Mouse (Mus musculus) erythroblast, embryonic 14.5 days (primary cell): ENCODE results near the gene Adgrf3.

Experiments
- GATA1 ChIP-seq: IDR thresholded peaks from 2 replicates; pipeline ENCODE4 v1.6.1; 2012; ENCODE audit warnings: low read length, inconsistent platforms, mixed read lengths
- TAL1 ChIP-seq: IDR thresholded peaks from 3 replicates; pipeline ENCODE4 v1.6.1; 2012; ENCODE audit warnings: low read length, inconsistent platforms, mixed read lengths

DNA sequence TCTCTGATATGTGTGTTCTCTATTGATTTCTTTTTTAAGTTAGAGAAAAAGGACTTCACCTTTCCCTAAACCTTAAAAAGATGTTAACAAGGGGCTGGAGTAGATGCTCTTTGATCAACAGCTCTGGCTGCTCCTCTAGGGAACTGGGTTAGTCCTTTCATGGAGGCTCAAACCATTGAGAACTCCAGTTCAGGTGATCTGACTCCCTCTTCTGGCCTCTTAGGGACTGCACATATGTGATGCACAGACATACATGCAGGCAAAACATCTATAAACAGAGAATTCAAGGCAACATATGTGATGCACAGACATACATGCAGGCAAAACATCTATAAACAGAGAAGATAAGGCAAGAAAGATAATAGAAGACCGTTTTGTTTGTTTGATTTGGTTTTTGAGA lies 13.1 kb downstream of the Adgrf3 start:
- TF ChIP-seq GATA1 (no peak), TAL1 (no peak)
